Mouse (Mus musculus) central nervous system, embryonic 18 days (tissue): Measurements from ENCODE around the gene Amdhd1. TPM values are rescaled to one million over a fixed set of nuclear protein-coding genes. Genes with fewer than 3 reads are reported as not detected.

ENCODE experiments used
- polyA plus RNA-seq: library from polyadenylated mRNA; depleted of rRNA; stranded (reverse); fragments of >200 nt; gene quantifications from 2 replicates; pipeline ENCODE4 v1.2.3, GENCODE M21; 2012; rRNA removed

The Amdhd1 gene
- polyA plus RNA-seq: 0.13 and 0.14 TPM in 2 replicates

GRCm38 (mm10) chr10:93539775-93540430 lies at the start of gene Amdhd1:
Gene Amdhd1 (minus strand): TSS chr10:93540033.

DNA sequence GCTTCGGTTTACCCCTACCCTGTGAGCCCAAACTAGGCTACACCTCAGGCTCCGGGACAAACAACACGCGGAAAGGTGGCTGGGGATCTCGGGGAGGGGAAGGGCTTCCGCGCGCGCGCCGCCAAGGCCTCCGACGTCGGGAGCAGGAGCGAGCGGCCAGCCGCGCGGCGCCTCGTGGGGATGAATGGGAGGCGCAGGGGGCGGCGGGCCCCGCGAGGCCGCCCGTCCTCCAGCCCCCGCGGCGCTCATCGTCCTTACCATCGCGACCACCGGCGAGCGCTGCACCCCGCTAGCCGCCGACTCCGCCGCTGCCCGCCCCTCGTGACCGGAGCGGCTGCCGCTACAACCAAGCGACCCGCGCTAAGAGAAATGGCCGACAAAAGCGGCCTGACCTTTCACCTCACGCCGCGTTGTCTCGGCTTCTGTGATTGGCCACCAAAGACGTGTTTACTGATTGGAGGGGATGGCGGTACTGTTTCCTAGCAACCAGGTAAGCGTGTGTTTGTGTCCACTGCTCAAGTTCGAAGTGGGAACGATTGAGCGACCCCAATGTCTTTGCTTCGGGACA lies 49.5 kb upstream of the Amdhd1 start, which contains the start of gene Snrpf:
Gene Snrpf, minus strand, starts transcription at position 426 of the 568 bp plus-strand sequence.

DNA sequence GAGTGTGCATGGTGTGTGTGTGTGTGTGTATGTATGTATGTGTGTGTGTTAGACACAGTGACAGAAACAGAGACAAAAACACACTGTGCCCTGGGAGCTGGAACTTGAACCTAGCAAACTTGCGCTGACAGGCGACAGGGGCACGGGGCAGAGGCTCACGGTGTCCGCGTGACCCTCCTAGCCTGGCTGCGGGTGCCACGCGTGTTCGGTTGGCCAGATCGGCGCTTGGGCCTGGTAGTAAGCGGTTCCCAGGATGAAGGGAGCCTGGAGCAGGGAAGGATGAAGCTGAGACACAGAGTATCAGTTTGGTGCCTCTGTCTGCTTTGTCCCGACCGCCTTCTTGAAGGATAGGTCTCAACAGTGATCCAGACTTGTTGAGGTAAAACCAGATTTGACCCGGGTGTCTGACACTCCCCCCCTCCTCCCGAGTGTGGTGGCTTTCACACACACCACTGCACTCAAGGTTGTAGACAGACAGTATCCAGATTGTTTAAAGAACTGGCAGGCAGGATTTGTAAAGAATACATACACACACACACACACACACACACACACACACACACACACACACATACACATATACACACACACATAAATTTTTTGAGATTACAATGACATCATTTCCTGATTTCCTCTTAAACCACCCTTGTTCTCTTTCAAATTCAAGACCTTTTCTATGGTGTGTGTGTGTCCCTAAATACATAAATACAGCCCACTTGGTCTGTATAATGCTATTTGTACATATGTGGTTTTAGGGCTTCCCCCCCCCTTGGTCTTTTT lies 788 bp upstream of the Amdhd1 start, which contains the start of gene Ccdc38:
Gene Ccdc38, plus strand, starts transcription at position 202 of the 780 bp plus-strand sequence.

GRCm38 (mm10) chr10:93488066-93488827 lies 51.6 kb downstream of the Amdhd1 start, which contains the start of gene Hal:
Gene Hal (plus strand): TSS chr10:93488768.

Other genes starting within 250 kb of the Amdhd1 start
- gene Elk3, start 228.9 kb downstream of the Amdhd1 start, polyA plus RNA-seq: 9.2 and 9.5 TPM in 2 replicates
- 82.2 and 88.5 TPM in 2 replicates for gene Lta4h, start 86.6 kb downstream of the Amdhd1 start, polyA plus RNA-seq
- 0.05 and 0.12 TPM in 2 replicates for gene Hal, start 51.3 kb downstream of the Amdhd1 start, polyA plus RNA-seq
- gene Ccdc38, start 599 bp upstream of the Amdhd1 start, polyA plus RNA-seq: 0.21 and 0.60 TPM in 2 replicates
- gene Snrpf, start 49.7 kb upstream of the Amdhd1 start, polyA plus RNA-seq: 117 and 123 TPM in 2 replicates
- gene Ntn4, start 100.6 kb upstream of the Amdhd1 start, polyA plus RNA-seq: 2.7 and 2.9 TPM in 2 replicates